Mouse (Mus musculus) right cerebral cortex, adult 2 months (tissue): ENCODE measurements around the gene Khdrbs2.
A peak's percentile ranks its signal among the peaks of the same experiment; 100 is the strongest.

Experiments
- DNase-seq, 2 experiments: peaks; one replicate each; pipeline ENCODE4 v3.0.0; 2021 to 2022; ENCODE audit warnings: low spot score in 2 of 2

Gene Khdrbs2

DNA sequence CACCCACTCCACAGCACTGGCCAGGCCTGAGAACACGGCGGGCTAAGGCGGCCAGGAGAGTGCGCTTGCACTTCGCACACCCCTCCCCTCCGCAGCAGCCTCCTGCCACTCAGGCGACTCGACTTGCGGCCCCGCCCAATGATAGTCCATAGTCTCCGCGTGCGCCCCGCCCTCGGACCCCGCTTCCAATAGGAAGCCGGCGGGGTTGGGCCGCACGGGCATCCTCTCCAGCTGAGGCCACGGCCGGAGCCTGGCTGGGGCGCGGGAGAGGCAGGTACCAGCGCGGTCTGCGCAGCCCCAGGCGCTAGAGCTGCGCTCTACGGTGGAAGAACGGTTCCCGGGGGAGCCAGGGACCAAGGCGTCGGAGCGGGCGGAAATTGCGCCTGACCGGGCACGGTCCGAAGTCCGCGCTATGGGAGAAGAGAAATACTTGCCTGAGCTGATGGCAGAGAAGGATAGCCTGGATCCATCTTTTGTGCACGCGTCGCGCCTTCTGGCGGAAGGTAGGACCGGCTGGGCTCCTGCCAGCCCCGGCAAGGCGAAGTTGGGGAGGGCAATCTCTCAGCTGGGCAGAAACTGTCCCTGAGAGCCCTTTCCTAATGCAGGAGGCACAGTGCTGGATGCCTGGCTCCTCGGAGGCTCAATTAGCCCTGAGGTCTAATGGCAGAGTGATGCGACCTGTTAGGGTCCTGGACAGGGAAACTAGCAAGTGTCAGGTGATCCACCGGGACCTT lies at the start of gene Khdrbs2:
Gene Khdrbs2 (plus strand): TSS at position 209 of the 734 bp plus-strand sequence.
- DNase-seq: peak; percentile 90 to 92

DNA sequence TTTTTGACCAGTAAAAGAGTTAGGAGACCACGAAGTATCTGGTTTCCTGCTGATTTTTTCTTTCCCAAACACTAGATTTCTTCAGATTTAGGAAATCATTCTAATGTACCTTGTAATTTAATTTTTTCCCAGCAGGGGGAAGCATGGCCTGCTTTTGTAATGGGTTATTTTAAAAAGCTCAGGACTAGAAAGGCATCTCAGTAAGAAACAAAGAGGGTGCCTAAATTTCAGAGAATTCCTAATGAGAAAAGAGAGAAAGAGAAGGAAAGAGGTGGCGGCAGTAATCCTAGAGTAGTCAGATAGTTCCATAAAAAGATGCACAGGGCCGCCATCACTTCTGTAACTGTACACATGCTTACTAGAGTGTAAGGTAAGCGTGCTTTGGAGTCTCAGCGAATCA lies 2.1 kb downstream of the Khdrbs2 start:
- peak; percentile 46 to 53 for DNase-seq

DNA sequence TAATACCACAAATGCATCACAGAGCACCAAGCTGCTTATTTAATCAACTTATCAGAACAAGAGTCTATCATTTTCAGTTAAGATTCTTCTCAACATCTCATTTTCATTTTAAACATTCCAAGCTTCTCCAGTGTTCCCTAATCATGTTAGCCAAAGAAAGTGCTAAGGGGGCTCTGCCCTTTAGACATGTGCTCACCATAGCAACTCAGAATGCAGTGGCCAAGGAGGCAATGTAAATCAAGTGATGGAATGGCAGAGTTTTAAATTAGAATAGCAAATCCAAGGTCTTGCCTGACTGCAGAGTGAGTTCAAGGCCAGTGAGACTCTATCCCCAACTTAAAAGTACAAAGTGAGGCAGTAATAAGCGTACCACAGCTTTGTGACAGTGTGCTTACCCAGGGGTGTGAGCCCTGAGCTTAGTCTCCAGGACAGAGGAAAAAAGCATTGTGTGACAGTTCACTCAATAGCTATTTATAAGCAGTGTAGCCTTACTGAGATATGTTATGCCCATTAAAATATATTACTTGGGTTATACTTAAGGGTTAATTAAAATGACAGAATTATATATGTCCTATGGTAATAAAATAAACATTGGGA lies 27.2 kb downstream of the Khdrbs2 start:
- no peak for DNase-seq

DNA sequence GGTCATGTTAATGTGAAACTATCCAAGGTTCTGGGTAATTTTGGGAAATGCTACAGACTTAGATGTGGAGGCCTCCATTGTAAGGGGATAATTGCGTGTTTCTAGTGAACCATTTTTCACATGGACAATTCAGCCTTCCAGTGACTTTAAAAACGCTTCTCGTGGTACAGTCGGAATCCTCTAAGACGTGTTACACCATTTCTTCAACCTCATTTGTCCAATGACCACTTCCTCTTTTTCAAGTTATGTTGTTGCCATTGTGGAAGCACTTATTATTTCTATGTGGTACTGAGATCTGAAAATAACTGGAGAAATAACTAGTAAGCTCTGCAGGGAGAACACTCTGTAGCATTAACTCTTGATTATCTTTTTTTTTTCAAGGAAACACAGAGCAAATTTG lies 75.9 kb downstream of the Khdrbs2 start:
- no peak for DNase-seq

DNA sequence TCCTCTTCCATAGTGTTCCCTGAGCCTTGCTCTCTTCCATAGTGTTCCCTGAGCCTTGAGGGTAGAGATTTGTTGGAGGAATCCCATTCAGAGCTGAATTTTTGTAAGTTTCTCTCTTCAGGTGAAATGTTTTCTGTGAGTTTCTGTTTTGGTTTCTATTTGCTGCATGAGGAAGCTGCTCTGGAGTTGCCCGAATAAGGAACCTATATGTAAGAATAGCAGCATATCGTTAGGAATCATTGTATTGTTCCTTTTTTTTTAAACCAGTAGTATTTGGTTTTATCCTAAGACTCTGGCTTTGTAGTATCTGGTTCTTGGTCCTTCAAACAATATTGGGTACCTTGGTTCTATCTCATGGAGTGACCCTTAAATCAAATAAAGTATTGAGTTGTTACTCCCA lies 77.1 kb downstream of the Khdrbs2 start:
- no peak for DNase-seq

DNA sequence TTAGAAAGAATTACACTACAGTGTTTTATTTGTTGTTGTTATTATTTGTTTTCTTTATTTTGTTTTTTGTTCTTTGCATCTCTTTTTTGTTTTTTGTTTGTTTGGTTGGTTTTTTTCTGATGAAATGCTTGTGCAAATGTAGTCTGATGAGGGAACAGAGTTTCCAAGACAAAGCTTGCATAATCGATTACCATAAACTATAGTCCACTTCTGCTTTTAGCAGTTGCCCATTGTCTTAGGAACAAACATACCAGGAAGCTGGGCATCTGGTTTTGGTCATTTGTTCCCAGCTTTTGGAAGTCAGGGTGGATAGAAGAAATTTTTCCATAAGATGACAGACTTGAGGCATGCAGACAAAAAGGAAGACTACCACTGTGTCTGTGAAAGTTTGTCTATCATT lies 77.8 kb downstream of the Khdrbs2 start:
- DNase-seq: no peak

DNA sequence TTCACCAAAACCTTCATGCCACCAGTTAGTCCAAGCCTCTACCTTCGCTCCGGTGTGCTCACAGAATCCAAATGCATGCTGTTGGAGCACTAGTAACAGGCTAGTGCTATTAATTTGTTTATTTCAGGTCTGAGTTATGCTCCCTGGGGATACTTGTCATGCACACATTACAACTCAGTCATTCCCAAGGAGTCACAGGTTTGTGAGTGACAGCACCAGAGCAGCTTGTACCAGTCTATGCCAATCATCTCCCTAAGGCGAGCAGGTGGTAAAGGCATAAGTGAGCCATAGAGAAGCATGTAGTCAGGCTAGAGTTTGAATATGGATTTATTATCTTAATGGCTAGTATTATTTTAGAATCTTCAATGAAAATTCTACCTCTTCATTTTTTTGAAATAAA lies 86.4 kb downstream of the Khdrbs2 start:
- no peak for DNase-seq

DNA sequence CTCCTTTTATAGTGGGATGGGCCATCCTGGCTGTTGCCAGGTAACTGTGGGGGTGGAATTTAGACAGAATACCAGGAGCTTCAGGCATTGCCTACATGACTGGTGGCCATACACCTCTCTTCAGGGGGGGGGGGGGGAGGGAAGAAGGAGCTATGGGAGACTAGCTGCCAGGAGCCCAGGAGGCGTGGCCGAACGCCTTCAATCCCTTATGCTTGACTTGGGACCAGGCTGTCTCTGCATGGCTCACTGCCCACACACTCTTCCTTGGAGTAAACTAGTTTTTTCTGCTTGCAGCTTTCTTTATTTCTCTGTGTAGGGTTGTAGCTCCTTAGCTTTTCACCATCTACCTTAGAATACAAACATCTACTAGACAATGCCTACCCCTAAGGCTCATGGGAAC lies 98.0 kb downstream of the Khdrbs2 start:
- no peak for DNase-seq

DNA sequence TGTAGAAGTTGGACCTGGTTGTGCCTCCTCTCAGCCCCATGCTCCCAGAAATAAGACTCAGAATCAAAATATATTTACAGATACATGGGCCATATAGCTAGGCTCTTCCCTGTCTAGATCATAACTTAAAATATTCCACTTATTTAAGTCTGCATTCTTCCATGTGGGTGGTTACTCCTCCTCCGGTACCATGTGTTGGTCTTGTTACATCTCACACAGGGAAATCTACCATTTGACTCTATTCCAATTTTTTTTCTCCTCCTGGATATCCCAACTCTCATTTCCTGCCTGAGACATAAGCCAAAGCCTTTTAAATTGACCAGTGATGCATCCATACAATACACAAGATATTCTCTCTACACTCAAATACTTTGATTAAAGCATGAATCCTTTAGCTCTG lies 122.2 kb downstream of the Khdrbs2 start:
- DNase-seq: no peak

DNA sequence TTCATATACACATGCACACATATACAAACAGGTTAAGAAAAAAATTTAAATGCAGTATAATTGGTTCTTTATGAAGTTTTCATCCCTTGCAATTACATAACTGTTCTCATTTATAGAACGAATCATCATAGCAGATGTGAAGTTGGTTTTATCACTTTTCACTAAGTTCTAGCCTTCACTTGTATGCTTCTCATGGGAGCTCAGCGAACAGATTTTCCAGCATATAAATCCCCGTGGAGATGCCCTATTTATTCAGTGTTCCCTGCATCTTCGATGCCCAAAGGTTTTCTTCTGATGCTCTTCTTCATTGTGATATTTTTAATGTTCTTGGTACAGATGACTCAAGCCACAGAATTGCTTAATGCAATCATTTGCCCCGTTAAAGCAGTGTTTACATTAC lies 128.9 kb downstream of the Khdrbs2 start:
- no peak for DNase-seq

DNA sequence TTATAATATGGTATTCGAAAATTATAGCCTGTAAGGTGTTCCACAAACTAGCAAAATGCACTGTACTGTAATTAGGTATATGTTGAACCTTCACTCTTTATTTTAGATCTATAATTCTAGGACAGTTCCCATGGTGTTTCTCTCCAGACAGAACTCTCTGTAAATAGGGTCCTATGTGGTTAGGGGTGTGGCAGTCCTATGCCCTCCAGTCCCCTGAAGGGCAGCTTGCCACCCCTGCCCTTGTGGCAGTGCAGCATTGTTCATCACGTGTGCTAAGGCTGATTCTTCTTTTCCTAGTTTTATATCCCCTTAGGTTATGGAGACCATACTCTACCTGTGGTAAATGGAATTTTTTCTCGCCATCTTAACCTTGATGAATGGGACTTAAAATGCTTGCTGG lies 136.6 kb downstream of the Khdrbs2 start:
- DNase-seq: no peak

DNA sequence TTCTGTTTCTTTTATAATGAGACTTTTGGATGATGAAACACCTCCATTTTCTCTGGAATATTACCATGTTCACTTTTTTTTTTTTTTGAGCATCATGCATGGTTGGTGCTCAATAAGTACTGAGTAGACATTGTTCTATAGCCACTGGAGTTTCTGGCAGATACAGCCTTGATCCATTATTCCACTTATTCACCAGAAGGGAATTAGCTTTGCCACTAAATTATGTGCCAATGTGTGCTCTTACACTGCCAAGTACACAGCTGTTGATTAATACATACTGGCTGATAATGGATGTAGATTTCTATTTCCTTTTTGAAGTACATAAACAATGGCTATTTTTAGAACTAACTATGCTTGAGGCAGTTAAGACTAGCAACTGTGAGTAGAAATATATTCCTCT lies 137.1 kb downstream of the Khdrbs2 start:
- DNase-seq: no peak

DNA sequence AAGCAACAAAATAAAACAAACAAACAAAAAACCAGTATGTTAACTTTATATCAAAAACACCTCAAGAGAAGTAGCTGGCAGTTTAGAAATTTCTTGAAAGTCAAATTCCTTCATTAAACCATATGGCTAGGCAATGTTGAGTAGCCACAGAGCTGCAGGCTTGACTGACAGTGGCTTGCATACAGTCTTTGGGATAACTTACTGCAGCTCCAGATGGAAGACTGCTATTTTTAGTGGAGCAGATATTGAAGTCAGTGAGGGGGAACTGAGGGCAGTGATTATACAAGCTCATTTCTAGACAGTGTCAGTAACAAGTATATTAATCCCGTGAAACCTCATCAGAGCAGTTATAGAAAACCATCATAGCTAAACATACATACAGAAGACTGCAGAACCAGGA lies 166.6 kb downstream of the Khdrbs2 start:
- DNase-seq: no peak

DNA sequence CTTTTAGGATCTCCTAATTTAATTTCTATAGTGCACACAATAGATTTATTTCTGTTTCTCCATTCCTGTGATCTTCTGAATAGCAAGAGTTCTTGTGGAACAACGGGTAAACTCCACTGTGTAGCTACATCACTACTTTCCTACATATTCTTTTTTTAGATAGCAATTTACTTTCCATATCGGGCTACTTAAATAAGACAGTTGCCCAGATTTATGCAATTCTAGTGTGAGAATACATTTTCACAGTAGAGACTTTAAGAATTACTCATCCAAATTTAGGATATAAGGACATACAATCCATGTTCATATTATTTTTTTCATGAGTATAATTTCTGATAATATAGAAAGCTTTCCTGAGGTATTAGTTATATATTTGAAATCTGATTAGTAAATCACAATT lies 175.0 kb downstream of the Khdrbs2 start:
- no peak for DNase-seq

DNA sequence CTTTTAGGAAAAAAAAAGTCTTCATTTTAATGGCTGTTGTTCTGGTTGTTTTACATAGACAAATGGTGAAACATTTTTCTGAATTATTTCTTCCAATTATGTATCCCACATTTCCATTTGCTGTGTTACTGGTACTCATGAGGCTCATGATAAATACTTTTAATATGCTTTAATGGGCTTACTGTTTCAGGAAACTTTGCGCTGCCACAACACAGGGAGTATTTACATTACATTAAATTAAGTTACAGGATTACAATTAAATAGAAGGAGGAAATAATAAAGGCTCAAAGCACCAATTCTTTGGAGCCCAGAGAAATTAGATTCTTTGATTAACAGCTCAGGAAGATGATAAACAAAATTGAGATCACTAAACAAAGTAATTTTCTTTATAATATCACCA lies 179.6 kb downstream of the Khdrbs2 start:
- no peak for DNase-seq

DNA sequence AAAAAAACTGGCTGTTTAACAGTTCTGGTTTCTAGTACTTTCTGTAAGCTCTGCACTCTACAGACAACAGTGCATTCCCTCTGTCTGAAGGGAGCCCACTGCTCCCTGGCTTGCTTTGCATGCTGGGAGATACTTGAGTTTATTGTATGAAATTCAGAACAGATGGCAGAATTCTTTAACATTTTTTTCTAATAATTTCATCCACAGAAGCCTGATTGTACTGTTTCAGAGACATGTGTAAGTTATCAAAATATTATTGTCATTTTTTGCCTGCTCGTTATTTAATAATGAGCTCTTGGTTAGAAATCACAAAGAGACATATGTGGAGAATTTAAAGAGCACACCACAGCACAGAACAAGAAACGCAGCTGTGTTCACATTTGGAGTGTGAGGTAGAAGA lies 191.0 kb downstream of the Khdrbs2 start:
- DNase-seq: no peak

DNA sequence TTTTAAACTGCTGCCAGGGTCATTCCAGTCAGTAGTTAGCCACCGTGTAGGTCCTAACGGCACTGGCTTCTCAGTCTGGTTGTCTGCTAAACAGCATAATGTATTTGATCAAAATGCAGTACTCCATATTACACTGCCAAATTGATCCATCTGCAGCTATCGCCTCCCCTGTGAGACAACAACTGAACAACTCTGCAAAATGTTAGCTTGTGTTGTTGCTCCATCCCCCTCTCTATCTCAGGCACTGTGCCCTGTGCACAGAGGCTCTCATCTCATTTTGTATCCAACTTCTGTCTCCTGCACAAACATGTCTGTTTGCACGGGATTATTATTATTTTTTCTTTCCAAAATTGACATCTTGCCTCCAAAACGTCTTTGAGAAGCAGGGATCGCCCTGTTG lies 225.0 kb downstream of the Khdrbs2 start:
- no peak for DNase-seq

DNA sequence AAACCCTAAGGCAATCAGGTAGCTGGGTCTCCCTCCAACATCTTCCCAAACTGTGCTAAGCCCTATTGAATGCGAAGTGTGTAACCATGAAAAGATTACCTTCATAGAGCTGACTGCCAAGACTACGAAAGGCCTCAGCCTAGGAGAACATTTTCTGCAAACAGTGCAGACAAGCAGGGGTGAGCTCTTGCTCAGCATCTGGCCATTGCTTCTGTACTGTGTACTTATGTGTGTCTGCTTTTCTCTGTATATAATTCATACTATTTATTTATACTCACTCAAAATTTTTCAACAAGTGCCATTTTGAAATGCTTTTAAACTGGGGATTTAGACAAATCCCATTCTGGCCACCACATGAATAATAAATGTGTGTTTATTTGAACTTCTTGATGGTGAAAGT lies 235.1 kb downstream of the Khdrbs2 start:
- DNase-seq: no peak

DNA sequence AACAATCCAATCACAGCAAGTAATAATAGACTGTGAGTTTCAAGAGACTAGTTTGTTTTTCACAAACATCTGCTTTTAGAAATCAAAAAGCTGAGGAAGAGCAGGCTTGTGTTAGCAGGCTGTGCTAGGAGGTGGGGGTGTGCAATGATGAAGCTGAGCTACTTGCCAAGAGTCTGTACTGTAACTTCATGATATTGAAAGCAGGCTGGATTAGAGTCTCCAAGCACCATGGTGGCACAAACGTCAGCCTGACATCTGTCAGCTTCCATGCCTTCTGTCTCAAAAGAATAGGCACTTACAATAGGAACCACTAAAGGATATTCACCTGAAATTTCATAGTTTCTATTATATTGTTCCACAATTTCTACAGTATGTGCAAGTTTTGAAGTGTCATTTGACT lies 255.9 kb downstream of the Khdrbs2 start:
- peak; percentile 17 to 23 for DNase-seq

DNA sequence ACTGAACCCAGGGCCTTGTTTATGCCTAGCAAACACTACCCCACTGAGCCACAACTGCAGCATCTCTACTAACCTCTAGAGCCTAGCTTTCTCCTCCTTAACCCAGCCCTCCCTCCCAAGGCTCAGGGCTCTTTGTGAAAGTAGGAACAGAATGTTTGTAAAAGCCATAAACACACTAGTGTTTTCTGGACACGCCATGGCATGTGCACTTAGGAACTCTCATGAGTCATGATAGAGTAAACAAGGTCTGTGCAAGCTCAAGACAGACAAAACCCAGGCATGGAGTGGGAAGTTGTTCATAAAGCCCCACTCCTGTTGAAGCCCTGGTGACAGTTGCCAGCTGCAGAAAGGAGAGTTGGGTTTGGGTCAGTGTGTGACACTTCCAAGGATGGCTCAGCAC lies 257.0 kb downstream of the Khdrbs2 start:
- DNase-seq: no peak

DNA sequence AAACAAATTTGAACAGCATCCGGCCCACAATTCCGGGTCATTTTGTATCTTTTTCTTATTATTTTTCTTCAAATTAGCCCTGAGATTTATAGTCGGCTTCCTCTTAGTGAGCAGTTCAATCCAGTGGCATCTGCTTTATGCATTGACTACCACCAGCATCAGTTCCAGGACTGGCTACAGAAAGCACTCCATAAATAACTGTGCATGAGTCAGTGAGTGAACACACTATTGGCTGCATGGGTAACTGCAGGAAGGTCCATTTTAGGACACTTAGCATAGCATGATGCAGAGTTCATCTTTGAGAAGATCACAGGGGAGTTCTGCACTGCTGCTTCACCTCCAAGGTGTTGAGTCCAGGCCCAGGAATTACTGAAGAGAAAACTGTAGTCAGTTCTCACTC lies 258.0 kb downstream of the Khdrbs2 start:
- DNase-seq: peak; percentile 9 to 16

DNA sequence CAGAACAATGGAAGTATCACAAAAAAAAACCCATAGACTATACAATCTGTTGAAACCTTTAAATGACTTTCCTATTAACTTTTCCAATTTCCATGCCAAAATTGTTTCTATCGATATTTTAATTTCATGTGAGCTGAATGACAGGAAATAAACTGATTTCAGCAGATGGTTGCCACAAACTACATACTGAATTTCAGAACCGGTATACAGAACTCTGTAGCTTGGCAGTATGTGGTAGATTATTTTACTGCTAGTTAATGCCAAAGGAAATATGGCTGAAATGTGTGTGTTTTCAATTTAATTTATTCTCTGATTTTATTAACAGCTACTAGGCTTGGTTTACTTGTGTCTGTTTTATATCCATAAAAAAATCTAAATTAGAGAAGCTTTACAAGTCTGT lies 260.6 kb downstream of the Khdrbs2 start:
- DNase-seq: no peak

DNA sequence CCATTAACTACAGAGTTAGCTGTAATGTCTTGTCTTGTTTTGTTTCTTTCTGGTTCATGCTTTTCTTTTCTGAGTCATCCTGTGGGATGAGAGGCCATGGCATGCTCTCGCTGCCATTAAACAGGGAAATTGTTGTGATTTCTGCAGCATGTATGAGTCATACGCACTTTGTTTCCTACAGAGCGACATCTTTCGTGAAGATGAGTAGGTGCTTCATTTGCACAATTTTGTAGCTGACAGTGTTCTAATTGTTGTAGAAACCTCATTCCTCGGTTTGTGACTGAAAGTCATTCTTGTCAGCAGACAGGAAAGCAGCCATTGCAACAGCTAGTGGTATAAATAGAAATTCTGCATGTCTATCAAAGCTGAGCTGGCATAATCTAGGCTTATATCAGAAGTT lies 271.4 kb downstream of the Khdrbs2 start:
- DNase-seq: peak; percentile 31 to 39

DNA sequence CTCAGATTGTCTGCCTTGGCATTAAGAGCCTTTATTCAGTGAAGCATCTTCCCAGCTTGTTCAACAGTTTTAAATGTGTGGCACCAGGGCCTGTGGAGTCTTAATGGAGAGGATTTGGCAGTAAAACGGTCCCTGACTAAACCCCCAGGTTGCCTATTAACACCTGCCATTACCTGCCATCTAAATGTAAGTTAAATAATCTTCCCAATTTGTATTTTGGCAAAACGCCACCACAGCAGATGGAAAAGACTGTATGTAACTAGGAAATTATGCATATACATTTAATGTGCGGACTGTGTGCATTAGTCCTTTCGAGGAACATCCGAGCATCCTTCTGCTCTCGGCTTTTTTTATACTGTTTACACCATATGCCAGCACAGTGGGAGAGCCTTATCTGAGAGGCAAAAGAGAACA lies 290.6 kb downstream of the Khdrbs2 start:
- peak; percentile 54 to 65 for DNase-seq
